Mouse (Mus musculus) cortical plate, adult 2 months (tissue): ENCODE data around the gene Mccc2.

ENCODE experiments used
- CTCF ChIP-seq: fragments of 200-500 bp; IDR thresholded peaks from 2 replicates; pipeline ENCODE4 v1.5.1; 2011; ENCODE audit warnings: mild to moderate bottlenecking, control low read depth, low read length; ENCODE audit not compliant: insufficient read depth; ENCODE audit errors: extremely low read depth
- POLR2A ChIP-seq: fragments of 200-500 bp; IDR thresholded peaks from 2 replicates; pipeline ENCODE4 v1.6.1; 2011; ENCODE audit warnings: mild to moderate bottlenecking, low read length, control low read depth; ENCODE audit not compliant: insufficient read depth; ENCODE audit errors: extremely low read depth

DNA sequence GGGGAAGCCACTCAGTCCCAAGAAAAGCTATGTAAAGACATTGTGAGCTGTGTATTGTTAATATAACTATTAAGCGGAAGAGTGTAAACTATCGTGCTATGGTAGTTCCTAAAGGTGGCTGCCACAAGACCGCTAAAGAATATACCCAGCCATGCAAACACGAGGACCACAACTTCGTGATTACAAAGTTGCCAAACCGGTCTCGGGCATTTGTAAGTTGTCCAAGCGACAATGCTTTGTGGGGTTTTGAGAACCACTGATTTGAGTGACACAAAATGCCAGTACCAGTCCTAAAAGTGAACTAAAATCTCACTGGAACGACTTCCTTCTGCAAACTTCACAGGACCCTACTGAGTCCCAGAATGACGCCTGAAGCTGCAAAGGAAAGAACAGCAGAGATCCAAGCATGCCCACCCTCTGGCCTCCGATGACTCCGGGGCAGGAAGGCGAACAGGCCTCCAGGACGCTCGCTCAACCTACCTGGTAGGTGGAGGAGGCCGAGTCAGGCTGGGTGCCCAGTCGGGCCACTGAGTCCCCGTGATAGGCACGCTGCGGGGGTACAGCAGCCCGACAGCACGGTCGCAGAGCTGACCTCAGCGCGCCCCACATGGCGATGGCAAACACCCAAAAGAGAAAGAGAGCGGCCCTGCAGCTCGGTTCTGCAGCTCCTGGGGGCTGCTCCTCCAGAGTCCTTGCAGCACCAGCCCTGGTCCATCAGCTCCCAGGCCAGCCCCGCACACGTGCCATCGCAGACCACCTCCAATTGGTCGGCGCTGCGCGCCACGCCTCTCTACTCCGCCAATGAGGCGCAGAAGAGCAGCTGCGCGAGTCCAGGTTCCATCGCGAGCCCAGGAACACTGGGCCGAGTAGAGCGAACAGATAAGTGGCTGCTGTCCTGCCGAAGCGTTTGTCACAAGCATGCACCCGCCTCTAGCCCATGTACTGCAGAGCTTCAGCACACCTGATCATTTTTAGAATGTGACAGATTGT lies at the start of gene Mccc2:
- TF ChIP-seq CTCF (no peak), POLR2A (peak; percentile 90)
